Mouse (Mus musculus) cerebellum, postnatal 36 days (tissue): ENCODE measurements around the gene Fip1l1.
A peak's percentile ranks its signal among the peaks of the same experiment; 100 is the strongest.

ENCODE experiments used
- DNase-seq, 2 experiments: peaks; one replicate each; pipeline ENCODE4 v3.0.0; 2021 to 2022; ENCODE audit warnings: mixed read lengths in 2 of 2

The Fip1l1 gene

GRCm38 (mm10) chr5:74535240-74536021 is at the start of gene Fip1l1:
TSS of gene Fip1l1 (plus strand) at chr5:74535449.
- DNase-seq: peak; percentile 91 to 93

- no peak for DNase-seq
Observed at GRCm38 (mm10) chr5:74492705-74493104, 42.5 kb upstream of the Fip1l1 start.

- peak; percentile 14 to 28 for DNase-seq
Observed at GRCm38 (mm10) chr5:74511686-74512085, 23.6 kb upstream of the Fip1l1 start.

- no peak for DNase-seq
Observed at GRCm38 (mm10) chr5:74527025-74527424, 8.2 kb upstream of the Fip1l1 start.

- no peak for DNase-seq
Observed at GRCm38 (mm10) chr5:74530785-74531184, 4.5 kb upstream of the Fip1l1 start.

- DNase-seq: peak; percentile 97
Observed at GRCm38 (mm10) chr5:74531630-74532280, 3.5 kb upstream of the Fip1l1 start, which contains the start of gene Scfd2. TSS of gene Scfd2 (minus strand) at chr5:74531759.

GRCm38 (mm10) chr5:74536180-74536947 is 1.1 kb downstream of the Fip1l1 start:
- DNase-seq: no peak

GRCm38 (mm10) chr5:74545606-74546005 is 10.4 kb downstream of the Fip1l1 start:
- no peak for DNase-seq

GRCm38 (mm10) chr5:74549566-74549965 is 14.3 kb downstream of the Fip1l1 start:
- no peak for DNase-seq

- no peak for DNase-seq
Observed at GRCm38 (mm10) chr5:74561151-74561550, 25.9 kb downstream of the Fip1l1 start.

- no peak for DNase-seq
Observed at GRCm38 (mm10) chr5:74571767-74572166, 36.5 kb downstream of the Fip1l1 start.

GRCm38 (mm10) chr5:74589133-74589532 is 53.9 kb downstream of the Fip1l1 start:
- DNase-seq: no peak

- no peak for DNase-seq
Observed at GRCm38 (mm10) chr5:74591413-74591812, 56.2 kb downstream of the Fip1l1 start.

GRCm38 (mm10) chr5:74593147-74593546 is 57.9 kb downstream of the Fip1l1 start:
- no peak for DNase-seq

- no peak for DNase-seq
Observed at GRCm38 (mm10) chr5:74600010-74600409, 64.8 kb downstream of the Fip1l1 start.

GRCm38 (mm10) chr5:74601171-74601570 is 65.9 kb downstream of the Fip1l1 start:
- DNase-seq: no peak

GRCm38 (mm10) chr5:74601965-74602364 is 66.7 kb downstream of the Fip1l1 start:
- DNase-seq: no peak

GRCm38 (mm10) chr5:74602371-74602770 is 67.1 kb downstream of the Fip1l1 start:
- DNase-seq: no peak

GRCm38 (mm10) chr5:74603306-74603705 is 68.1 kb downstream of the Fip1l1 start:
- DNase-seq: no peak

GRCm38 (mm10) chr5:74606213-74606612 is 71.0 kb downstream of the Fip1l1 start:
- no peak for DNase-seq

- DNase-seq: no peak
Observed at GRCm38 (mm10) chr5:74610511-74610910, 75.3 kb downstream of the Fip1l1 start.

GRCm38 (mm10) chr5:74612713-74613112 is 77.5 kb downstream of the Fip1l1 start:
- DNase-seq: no peak

GRCm38 (mm10) chr5:74613491-74614151 is 78.4 kb downstream of the Fip1l1 start:
- no peak for DNase-seq
